Mouse (Mus musculus) hindbrain, embryonic 10.5 days (tissue): ENCODE measurements around the gene Pknox2. TPM values are rescaled to one million over a fixed set of nuclear protein-coding genes. Genes with fewer than 3 reads are reported as not detected.

Experiments used
- DNase-seq: peaks from one replicate; pipeline ENCODE4 v3.0.0-alpha.2; 2017; ENCODE audit warnings: low spot score
- H3K27ac ChIP-seq: fragments of 300-500 bp; sonication (generic); 2 replicates; pipeline ENCODE4 v1.5.1; 2016; ENCODE audit warnings: mild to moderate bottlenecking, moderate library complexity
- H3K27me3 ChIP-seq: fragments of 300-500 bp; sonication (generic); 2 replicates; pipeline ENCODE4 v1.6.1; 2016; ENCODE audit warnings: mild to moderate bottlenecking; ENCODE audit not compliant: poor library complexity, insufficient read depth, severe bottlenecking
- H3K36me3 ChIP-seq: fragments of 300-500 bp; sonication (generic); 2 replicates; pipeline ENCODE4 v1.6.1; 2016; ENCODE audit warnings: mild to moderate bottlenecking, moderate library complexity
- H3K4me1 ChIP-seq: fragments of 300-500 bp; sonication (generic); replicated peaks from 2 replicates; pipeline ENCODE4 v1.6.1; 2016; ENCODE audit warnings: mild to moderate bottlenecking
- H3K4me3 ChIP-seq: fragments of 300-500 bp; sonication (generic); 2 replicates; pipeline ENCODE4 v1.5.1; 2016; ENCODE audit warnings: mild to moderate bottlenecking, moderate library complexity
- H3K9me3 ChIP-seq: fragments of 300-500 bp; sonication (generic); 2 replicates; pipeline ENCODE4 v1.6.1; 2016; ENCODE audit warnings: mild to moderate bottlenecking, moderate library complexity
- WGBS: fragments of 180-500 bp; shearing (Covaris S2); methylation state at CpG from one replicate; pipeline ENCODE4 v1.1.7; 2016; 5-methylcytosine and 5-hydroxymethylcytosine counted together
- polyA plus RNA-seq: library from polyadenylated mRNA; unstranded; fragments of >200 nt; fragmentation: Nextera tagmentation; extraction: Ambion mirVana; gene quantifications from 2 replicates; pipeline ENCODE4 v1.2.1, GENCODE M21; 2016

The Pknox2 gene
- polyA plus RNA-seq, 1 experiment from 2014 or later = 35.0 TPM

- 0 out of 2 replicates have a peak, but pooled peaks cover 4% of the 10 kb centered on the region for H3K9me3 ChIP-seq
- 84% methylated on average over 7 of the region's 7 CpGs for WGBS
- no peak overlapping the region for H3K4me3 ChIP-seq
- H3K4me1 ChIP-seq = peaks cover 35% of the 10 kb centered on the region
- H3K27me3 ChIP-seq = no peaks in the 10 kb centered on the region
- H3K27ac ChIP-seq = no peak overlapping the region
- DNase-seq = no peak
- peaks cover 40% of the 10 kb centered on the region for H3K36me3 ChIP-seq
Observed at GRCm38 (mm10) chr9:37133495-37133894, 13.7 kb downstream of the Pknox2 start.

- H3K4me3 ChIP-seq = no peak overlapping the region
- 92% methylated on average over 6 of the region's 6 CpGs for WGBS
- H3K4me1 ChIP-seq = peaks cover 25% of the 10 kb centered on the region
- DNase-seq = no peak
- H3K9me3 ChIP-seq = 0 out of 2 replicates have a peak, but pooled peaks cover 4% of the 10 kb centered on the region
- no peak overlapping the region for H3K27ac ChIP-seq
- peaks cover 25% of the 10 kb centered on the region for H3K36me3 ChIP-seq
- no peaks in the 10 kb centered on the region for H3K27me3 ChIP-seq
Observed at GRCm38 (mm10) chr9:37129046-37129445, 18.2 kb downstream of the Pknox2 start.

GRCm38 (mm10) chr9:37126197-37126596, 21.0 kb downstream of the Pknox2 start:
- no peak overlapping the region for H3K4me3 ChIP-seq
- H3K27me3 ChIP-seq = no peaks in the 10 kb centered on the region
- 0 out of 2 replicates have a peak, but pooled peaks cover 1% of the 10 kb centered on the region for H3K9me3 ChIP-seq
- DNase-seq = no peak
- H3K27ac ChIP-seq = no peak overlapping the region
- peaks cover 15% of the 10 kb centered on the region for H3K36me3 ChIP-seq
- WGBS = 91% methylated on average over 2 of the region's 2 CpGs
- peaks cover 35% of the 10 kb centered on the region for H3K4me1 ChIP-seq

GRCm38 (mm10) chr9:37124696-37125480, 22.3 kb downstream of the Pknox2 start:
- H3K27ac ChIP-seq = no peak overlapping the region
- no peak overlapping the region for H3K4me3 ChIP-seq
- no peaks in the 10 kb centered on the region for H3K9me3 ChIP-seq
- H3K27me3 ChIP-seq = no peaks in the 10 kb centered on the region
- WGBS = 92% methylated on average over 8 of the region's 8 CpGs
- no peak for DNase-seq
- H3K36me3 ChIP-seq = peaks cover 18% of the 10 kb centered on the region
- H3K4me1 ChIP-seq = peaks cover 41% of the 10 kb centered on the region

GRCm38 (mm10) chr9:37123384-37123783, 23.8 kb downstream of the Pknox2 start:
- Histone ChIP-seq H3K36me3 (peaks cover 31% of the 10 kb centered on the region), H3K27ac (no peak overlapping the region), H3K27me3 (no peaks in the 10 kb centered on the region), H3K4me3 (no peak overlapping the region), H3K4me1 (peaks cover 41% of the 10 kb centered on the region), H3K9me3 (no peaks in the 10 kb centered on the region)
- no peak for DNase-seq
- 73% methylated on average over 7 of the region's 7 CpGs for WGBS

- H3K4me3 ChIP-seq = no peak overlapping the region
- H3K27ac ChIP-seq = 0 out of 2 replicates have a peak overlapping the region, but pooled peaks have one; percentile 23
Observed at GRCm38 (mm10) chr9:37122971-37123370, 24.2 kb downstream of the Pknox2 start.

GRCm38 (mm10) chr9:37122381-37122780, 24.8 kb downstream of the Pknox2 start:
- peaks cover 46% of the 10 kb centered on the region for H3K4me1 ChIP-seq
- DNase-seq = no peak
- H3K9me3 ChIP-seq = no peaks in the 10 kb centered on the region
- no peak overlapping the region for H3K4me3 ChIP-seq
- H3K36me3 ChIP-seq = peaks cover 39% of the 10 kb centered on the region
- H3K27me3 ChIP-seq = no peaks in the 10 kb centered on the region
- WGBS = 63% methylated on average over 1 of the region's 1 CpGs
- no peak overlapping the region; the same call in 1 of the 2 replicates for H3K27ac ChIP-seq

More at GRCm38 (mm10) chr9:37122971-37123370, 24.2 kb downstream of the Pknox2 start:
- no peak for DNase-seq
- 78% methylated on average over 6 of the region's 6 CpGs for WGBS
- Histone ChIP-seq H3K9me3 (no peaks in the 10 kb centered on the region), H3K4me1 (peaks cover 41% of the 10 kb centered on the region), H3K36me3 (peaks cover 36% of the 10 kb centered on the region), H3K27me3 (no peaks in the 10 kb centered on the region)

- DNase-seq = no peak
- Histone ChIP-seq H3K9me3 (no peaks in the 10 kb centered on the region), H3K27ac (no peak overlapping the region), H3K4me3 (no peak overlapping the region), H3K4me1 (peaks cover 48% of the 10 kb centered on the region), H3K27me3 (no peaks in the 10 kb centered on the region), H3K36me3 (peaks cover 39% of the 10 kb centered on the region)
- WGBS = 49% methylated on average over 4 of the region's 4 CpGs
Observed at GRCm38 (mm10) chr9:37121761-37122331, 25.4 kb downstream of the Pknox2 start.

GRCm38 (mm10) chr9:37120801-37121200, 26.4 kb downstream of the Pknox2 start:
- WGBS = 86% methylated on average over 6 of the region's 6 CpGs
- Histone ChIP-seq H3K4me1 (peaks cover 58% of the 10 kb centered on the region), H3K9me3 (no peaks in the 10 kb centered on the region)

GRCm38 (mm10) chr9:37117529-37117928, 29.7 kb downstream of the Pknox2 start:
- H3K27ac ChIP-seq = 0 out of 2 replicates have a peak overlapping the region, but pooled peaks have one; percentile 16
- DNase-seq = no peak
- H3K36me3 ChIP-seq = peaks cover 30% of the 10 kb centered on the region
- H3K4me1 ChIP-seq = peaks cover 66% of the 10 kb centered on the region
- WGBS = 95% methylated on average over 2 of the region's 2 CpGs
- no peaks in the 10 kb centered on the region for H3K27me3 ChIP-seq
- no peaks in the 10 kb centered on the region for H3K9me3 ChIP-seq
- no peak overlapping the region for H3K4me3 ChIP-seq

More at GRCm38 (mm10) chr9:37120801-37121200, 26.4 kb downstream of the Pknox2 start:
- Histone ChIP-seq H3K4me3 (no peak overlapping the region), H3K36me3 (peaks cover 39% of the 10 kb centered on the region), H3K27me3 (no peaks in the 10 kb centered on the region), H3K27ac (no peak overlapping the region)
- no peak for DNase-seq

- WGBS = 75% methylated on average over 9 of the region's 9 CpGs
Observed at GRCm38 (mm10) chr9:37116632-37117413, 30.4 kb downstream of the Pknox2 start.

GRCm38 (mm10) chr9:37115820-37116219, 31.4 kb downstream of the Pknox2 start:
- H3K4me1 ChIP-seq = peaks cover 59% of the 10 kb centered on the region
- WGBS = 76% methylated on average over 7 of the region's 7 CpGs
- peak overlapping the region; percentile 74 for H3K27ac ChIP-seq
- H3K4me3 ChIP-seq = no peak overlapping the region
- H3K27me3 ChIP-seq = no peaks in the 10 kb centered on the region
- H3K36me3 ChIP-seq = peaks cover 30% of the 10 kb centered on the region
- no peak for DNase-seq
- H3K9me3 ChIP-seq = no peaks in the 10 kb centered on the region

More at GRCm38 (mm10) chr9:37116632-37117413, 30.4 kb downstream of the Pknox2 start:
- Histone ChIP-seq H3K27ac (peak overlapping the region; percentile 74), H3K36me3 (peaks cover 30% of the 10 kb centered on the region), H3K4me3 (no peak overlapping the region), H3K27me3 (no peaks in the 10 kb centered on the region), H3K9me3 (no peaks in the 10 kb centered on the region), H3K4me1 (peaks cover 59% of the 10 kb centered on the region)
- no peak for DNase-seq
